Mouse (Mus musculus): Measurements from ENCODE around the gene Slc39a7.

GRCm38 (mm10) chr17:34006570-34006969 lies 24.9 kb downstream of the Slc39a7 start:
- TF ChIP-seq TAL1 (IDR thresholded peaks at IDR 0.05; ENCODE audit: low read length) (no peak), GATA1 (IDR thresholded peaks at IDR 0.05; ENCODE audit: low read length) (no peak)
